Mouse (Mus musculus): Measurements from ENCODE around the gene Rab5if.

- TF ChIP-seq EP300 (IDR thresholded peaks at IDR 0.05; ENCODE audit: insufficient read depth, low read depth, low read length): no peak
- no peak for TF ChIP-seq CTCF (IDR thresholded peaks at IDR 0.05)
Observed at GRCm38 (mm10) chr2:156918562-156918961, 55.6 kb downstream of the Rab5if start.

Data from heart, adult 2 months (tissue).